Mouse (Mus musculus) forebrain, embryonic 12.5 days (tissue): ENCODE measurements around the gene Rprd1b. TPM values are rescaled to one million over a fixed set of nuclear protein-coding genes. Genes with fewer than 3 reads are reported as not detected.

Experiments
- ATAC-seq: fragments of 200-750 bp; cut with Nextera tagmentation; 2 replicates; pipeline ENCODE4 v1.8.0; 2017; ENCODE audit warnings: moderate TSS enrichment; ENCODE audit not compliant: low FRiP score
- H3K27ac ChIP-seq: fragments of 300-500 bp; sonication (generic); 2 replicates; pipeline ENCODE4 v1.5.1; 2016; ENCODE audit warnings: mild to moderate bottlenecking
- H3K27me3 ChIP-seq: fragments of 300-500 bp; sonication (generic); 2 replicates; pipeline ENCODE4 v1.6.1; 2016; ENCODE audit warnings: mild to moderate bottlenecking
- H3K36me3 ChIP-seq: fragments of 300-500 bp; sonication (generic); replicated peaks from 2 replicates; pipeline ENCODE4 v1.6.1; 2016; ENCODE audit warnings: mild to moderate bottlenecking
- H3K4me1 ChIP-seq: fragments of 300-500 bp; sonication (generic); 2 replicates; pipeline ENCODE4 v1.6.1; 2016
- H3K4me2 ChIP-seq: fragments of 300-500 bp; sonication (generic); 2 replicates; pipeline ENCODE4 v1.6.1; 2016; ENCODE audit warnings: mild to moderate bottlenecking, moderate library complexity
- H3K4me3 ChIP-seq: fragments of 300-500 bp; sonication (generic); replicated peaks from 2 replicates; pipeline ENCODE4 v1.5.1; 2016; ENCODE audit warnings: mild to moderate bottlenecking
- H3K9ac ChIP-seq: fragments of 300-500 bp; sonication (generic); 2 replicates; pipeline ENCODE4 v1.6.1; 2016; ENCODE audit warnings: mild to moderate bottlenecking
- H3K9me3 ChIP-seq: fragments of 300-500 bp; sonication (generic); 2 replicates; pipeline ENCODE4 v1.6.1; 2016
- WGBS: fragments of 180-500 bp; shearing (Covaris S2); methylation state at CpG from one replicate; pipeline ENCODE4 v1.1.7; 2016; 5-methylcytosine and 5-hydroxymethylcytosine counted together
- polyA plus RNA-seq: library from polyadenylated mRNA; unstranded; fragments of >200 nt; fragmentation: Nextera tagmentation; extraction: Ambion mirVana; gene quantifications from 2 replicates; pipeline ENCODE4 v1.2.1, GENCODE M21; 2016

The Rprd1b gene
- polyA plus RNA-seq: 61.1 and 66.3 TPM in 2 replicates

- WGBS: under 1% methylated on average over 52 of the region's 52 CpGs
- H3K9me3 ChIP-seq: no peaks in the 10 kb centered on the region
- H3K4me3 ChIP-seq: peak within 1 kb of the TSS; percentile 96
- peak within 1 kb of the TSS; percentile 93 for H3K27ac ChIP-seq
- peak within 1 kb of the TSS; percentile 95 for H3K9ac ChIP-seq
- H3K27me3 ChIP-seq: no peaks in the 10 kb centered on the region
- H3K4me2 ChIP-seq: peak within 1 kb of the TSS; percentile 79
- ATAC-seq: peak; percentile 94
- 0 out of 2 replicates have a peak, but pooled peaks cover under 1% of the 10 kb centered on the region for H3K36me3 ChIP-seq
- H3K4me1 ChIP-seq: peaks cover 38% of the 10 kb centered on the region
Observed at GRCm38 (mm10) chr2:158028354-158028863, at the start of gene Rprd1b, which contains the start of gene Tti1. TSS of gene Rprd1b (plus strand) at chr2:158028497. TSS of gene Tti1 (minus strand) at chr2:158028433.

GRCm38 (mm10) chr2:157979241-157979640 lies 49.1 kb upstream of the Rprd1b start:
- H3K4me2 ChIP-seq: no peak overlapping the region
- peaks cover 17% of the 10 kb centered on the region for H3K36me3 ChIP-seq
- H3K27ac ChIP-seq: no peak overlapping the region
- H3K9me3 ChIP-seq: no peaks in the 10 kb centered on the region
- no peak for ATAC-seq
- H3K9ac ChIP-seq: no peak overlapping the region
- peaks cover 18% of the 10 kb centered on the region for H3K4me1 ChIP-seq
- 66% methylated on average over 5 of the region's 5 CpGs for WGBS
- no peak overlapping the region for H3K4me3 ChIP-seq
- H3K27me3 ChIP-seq: peaks cover 20% of the 10 kb centered on the region; the same call in 1 of the 2 replicates

- no peak overlapping the region for H3K4me2 ChIP-seq
- H3K27ac ChIP-seq: no peak overlapping the region
- 88% methylated on average over 3 of the region's 3 CpGs for WGBS
- peaks cover 24% of the 10 kb centered on the region for H3K36me3 ChIP-seq
- no peaks in the 10 kb centered on the region for H3K9me3 ChIP-seq
- H3K4me1 ChIP-seq: 0 out of 2 replicates have a peak, but pooled peaks cover 2% of the 10 kb centered on the region
- H3K9ac ChIP-seq: no peak overlapping the region
- H3K27me3 ChIP-seq: no peaks in the 10 kb centered on the region; the same call in 1 of the 2 replicates
- no peak overlapping the region for H3K4me3 ChIP-seq
- ATAC-seq: no peak
Observed at GRCm38 (mm10) chr2:157982727-157983126, 45.6 kb upstream of the Rprd1b start.

DNA sequence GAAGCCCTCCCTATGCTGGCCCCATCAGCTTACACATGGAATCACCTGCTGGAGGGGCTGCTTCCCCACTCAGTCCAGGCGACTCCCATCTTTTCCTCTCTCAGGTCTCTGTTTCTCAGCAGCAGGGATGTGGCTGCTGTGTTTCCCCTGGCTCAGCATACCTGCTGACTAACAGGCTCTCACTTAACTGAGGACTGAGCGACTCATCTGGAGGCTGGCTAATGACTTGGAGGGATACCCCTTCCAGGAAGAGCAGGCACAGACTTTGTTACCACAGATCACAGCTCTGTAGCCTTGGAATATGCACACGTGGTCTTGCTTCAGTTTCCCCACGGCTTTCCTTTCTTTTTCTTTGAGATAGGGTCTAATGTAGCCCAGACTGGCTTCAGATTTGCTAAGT lies 45.0 kb upstream of the Rprd1b start:
- Histone ChIP-seq H3K9ac (no peak overlapping the region), H3K36me3 (peaks cover 26% of the 10 kb centered on the region), H3K4me2 (no peak overlapping the region), H3K4me1 (0 out of 2 replicates have a peak, but pooled peaks cover 4% of the 10 kb centered on the region), H3K4me3 (no peak overlapping the region), H3K27me3 (no peaks in the 10 kb centered on the region), H3K9me3 (no peaks in the 10 kb centered on the region), H3K27ac (no peak overlapping the region)
- ATAC-seq: no peak
- 89% methylated on average over 4 of the region's 4 CpGs for WGBS

- ATAC-seq: no peak
- H3K27me3 ChIP-seq: no peaks in the 10 kb centered on the region
- H3K9me3 ChIP-seq: no peaks in the 10 kb centered on the region
- WGBS: 88% methylated on average over 4 of the region's 4 CpGs
- H3K4me1 ChIP-seq: 0 out of 2 replicates have a peak, but pooled peaks cover 2% of the 10 kb centered on the region
- no peak overlapping the region for H3K27ac ChIP-seq
- no peak overlapping the region for H3K4me2 ChIP-seq
- no peak overlapping the region for H3K4me3 ChIP-seq
- H3K9ac ChIP-seq: no peak overlapping the region
- H3K36me3 ChIP-seq: peaks cover 26% of the 10 kb centered on the region
Observed at GRCm38 (mm10) chr2:157985611-157986010, 42.7 kb upstream of the Rprd1b start.

DNA sequence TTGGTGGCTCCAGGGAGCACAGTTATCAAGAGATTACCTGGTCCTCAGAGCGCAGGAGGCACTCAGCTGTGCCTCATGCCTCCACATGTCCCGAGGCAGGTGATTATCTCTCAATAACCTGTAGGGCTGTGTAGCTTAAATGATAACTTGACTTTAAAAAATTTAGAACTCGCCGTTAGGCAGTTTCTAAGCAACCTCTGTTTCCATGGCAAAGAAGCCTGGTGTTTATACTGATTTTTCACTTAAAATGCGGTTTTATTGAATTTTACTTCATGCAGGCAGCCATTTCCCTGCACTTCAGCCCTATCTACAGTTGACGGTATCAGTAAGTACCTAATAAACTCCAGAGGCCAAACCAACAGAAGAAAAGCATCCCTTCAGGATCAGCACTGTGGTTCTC lies 42.1 kb upstream of the Rprd1b start:
- ATAC-seq: no peak
- Histone ChIP-seq H3K27me3 (no peaks in the 10 kb centered on the region), H3K4me3 (no peak overlapping the region), H3K9ac (no peak overlapping the region), H3K9me3 (no peaks in the 10 kb centered on the region), H3K4me2 (no peak overlapping the region), H3K36me3 (peaks cover 25% of the 10 kb centered on the region), H3K4me1 (0 out of 2 replicates have a peak, but pooled peaks cover 2% of the 10 kb centered on the region), H3K27ac (no peak overlapping the region)
- 89% methylated on average over 6 of the region's 6 CpGs for WGBS

- no peak overlapping the region for H3K9ac ChIP-seq
- ATAC-seq: no peak
- no peaks in the 10 kb centered on the region for H3K9me3 ChIP-seq
- H3K4me2 ChIP-seq: no peak overlapping the region
- H3K36me3 ChIP-seq: peaks cover 32% of the 10 kb centered on the region
- H3K27ac ChIP-seq: peak overlapping the region; percentile 36; the same call in 1 of the 2 replicates
- WGBS: 74% methylated on average over 7 of the region's 7 CpGs
- no peak overlapping the region for H3K4me3 ChIP-seq
- no peaks in the 10 kb centered on the region for H3K27me3 ChIP-seq
- 0 out of 2 replicates have a peak, but pooled peaks cover 2% of the 10 kb centered on the region for H3K4me1 ChIP-seq
Observed at GRCm38 (mm10) chr2:157988416-157989190, 39.7 kb upstream of the Rprd1b start.

GRCm38 (mm10) chr2:157989946-157990345 lies 38.4 kb upstream of the Rprd1b start:
- no peak overlapping the region for H3K9ac ChIP-seq
- peaks cover 43% of the 10 kb centered on the region for H3K36me3 ChIP-seq
- H3K4me2 ChIP-seq: no peak overlapping the region
- no peaks in the 10 kb centered on the region for H3K9me3 ChIP-seq
- no peak for ATAC-seq
- 98% methylated on average over 2 of the region's 2 CpGs for WGBS
- H3K27ac ChIP-seq: no peak overlapping the region
- H3K27me3 ChIP-seq: no peaks in the 10 kb centered on the region
- H3K4me3 ChIP-seq: no peak overlapping the region
- 0 out of 2 replicates have a peak, but pooled peaks cover 2% of the 10 kb centered on the region for H3K4me1 ChIP-seq

- H3K36me3 ChIP-seq: peaks cover 47% of the 10 kb centered on the region
Observed at GRCm38 (mm10) chr2:157991026-157991425, 37.3 kb upstream of the Rprd1b start.

DNA sequence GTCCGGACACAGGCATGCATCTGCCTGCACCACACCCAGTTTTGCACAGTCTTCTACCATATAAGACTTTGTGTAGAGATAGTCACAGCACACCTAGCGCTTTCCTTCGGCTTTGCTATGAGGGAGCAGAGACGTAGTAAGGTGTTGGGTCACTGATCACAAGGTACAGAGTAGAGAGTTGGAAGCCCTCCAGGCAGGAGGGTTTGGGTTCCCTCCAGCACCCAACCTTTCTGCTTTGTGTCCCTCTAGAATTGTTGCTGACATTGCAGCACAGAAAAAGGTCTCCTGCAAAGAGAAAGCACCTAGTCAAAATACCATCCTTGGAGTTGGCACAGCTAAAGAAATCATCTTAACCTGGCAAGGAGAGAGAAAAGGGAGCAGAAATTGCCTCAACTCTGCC lies 35.8 kb upstream of the Rprd1b start:
- no peaks in the 10 kb centered on the region for H3K9me3 ChIP-seq
- no peak overlapping the region for H3K9ac ChIP-seq
- no peak overlapping the region for H3K27ac ChIP-seq
- no peak overlapping the region for H3K4me2 ChIP-seq
- H3K27me3 ChIP-seq: no peaks in the 10 kb centered on the region
- 95% methylated on average over 4 of the region's 4 CpGs for WGBS
- H3K36me3 ChIP-seq: peaks cover 61% of the 10 kb centered on the region
- ATAC-seq: no peak
- 0 out of 2 replicates have a peak, but pooled peaks cover 2% of the 10 kb centered on the region for H3K4me1 ChIP-seq
- no peak overlapping the region for H3K4me3 ChIP-seq

More at GRCm38 (mm10) chr2:157991026-157991425, 37.3 kb upstream of the Rprd1b start:
- ATAC-seq: no peak
- Histone ChIP-seq H3K4me1 (0 out of 2 replicates have a peak, but pooled peaks cover 2% of the 10 kb centered on the region), H3K4me2 (no peak overlapping the region), H3K9me3 (no peaks in the 10 kb centered on the region), H3K4me3 (no peak overlapping the region), H3K27ac (no peak overlapping the region), H3K9ac (no peak overlapping the region), H3K27me3 (no peaks in the 10 kb centered on the region)
- WGBS: 87% methylated on average over 6 of the region's 6 CpGs

GRCm38 (mm10) chr2:157998817-157999216 lies 29.5 kb upstream of the Rprd1b start:
- Histone ChIP-seq H3K9me3 (no peaks in the 10 kb centered on the region), H3K27ac (no peak overlapping the region), H3K9ac (no peak overlapping the region), H3K4me2 (no peak overlapping the region), H3K4me1 (no peaks in the 10 kb centered on the region), H3K4me3 (no peak overlapping the region), H3K36me3 (peaks cover 36% of the 10 kb centered on the region), H3K27me3 (no peaks in the 10 kb centered on the region)
- ATAC-seq: no peak
- 95% methylated on average over 3 of the region's 3 CpGs for WGBS

GRCm38 (mm10) chr2:158004620-158005019 lies 23.7 kb upstream of the Rprd1b start:
- H3K4me2 ChIP-seq: no peak overlapping the region
- H3K9me3 ChIP-seq: no peaks in the 10 kb centered on the region
- no peak overlapping the region for H3K9ac ChIP-seq
- no peaks in the 10 kb centered on the region for H3K27me3 ChIP-seq
- no peak for ATAC-seq
- H3K36me3 ChIP-seq: peaks cover 43% of the 10 kb centered on the region
- H3K4me3 ChIP-seq: no peak overlapping the region
- WGBS: 92% methylated on average over 6 of the region's 6 CpGs
- no peaks in the 10 kb centered on the region for H3K4me1 ChIP-seq
- no peak overlapping the region for H3K27ac ChIP-seq
